Mouse (Mus musculus) 3134 (cell line): ENCODE data around the gene Gm20379.

Experiments used
- DNase-seq: peaks from one replicate; pipeline ENCODE4 v3.0.0-alpha.2; 2011; ENCODE audit warnings: low spot score; ENCODE audit not compliant: insufficient read length; ENCODE audit errors: extremely low read depth

Gene Gm20379

DNA sequence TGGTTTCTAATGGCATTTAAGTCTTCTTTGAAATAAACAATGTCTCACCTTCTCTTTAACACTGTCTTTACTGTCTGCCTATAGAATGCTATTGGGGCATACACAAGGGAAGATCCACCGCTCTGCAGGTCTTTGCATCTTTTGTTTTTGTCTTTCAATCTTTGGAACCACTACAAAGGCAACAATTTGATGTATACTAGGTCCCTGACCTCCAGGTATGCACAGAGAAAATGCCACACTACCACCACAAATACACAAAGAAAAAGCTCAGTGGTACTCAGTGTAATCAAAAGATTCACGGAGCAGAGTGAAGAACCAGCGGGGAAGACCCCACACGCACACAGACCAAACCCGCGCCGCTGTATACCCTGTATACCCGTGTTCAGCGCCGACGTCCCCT is at the start of gene Gm20379:
Gene Gm20379 (plus strand): TSS at position 301 of the 400 bp plus-strand sequence.
- no peak for DNase-seq

- no peak for DNase-seq
These were observed 44.5 kb upstream of the Gm20379 start for GRCm38 (mm10) chr13:92261329-92261728.

GRCm38 (mm10) chr13:92263566-92263965 is 42.2 kb upstream of the Gm20379 start:
- DNase-seq: no peak

GRCm38 (mm10) chr13:92267076-92267475 is 38.7 kb upstream of the Gm20379 start:
- DNase-seq: no peak

DNA sequence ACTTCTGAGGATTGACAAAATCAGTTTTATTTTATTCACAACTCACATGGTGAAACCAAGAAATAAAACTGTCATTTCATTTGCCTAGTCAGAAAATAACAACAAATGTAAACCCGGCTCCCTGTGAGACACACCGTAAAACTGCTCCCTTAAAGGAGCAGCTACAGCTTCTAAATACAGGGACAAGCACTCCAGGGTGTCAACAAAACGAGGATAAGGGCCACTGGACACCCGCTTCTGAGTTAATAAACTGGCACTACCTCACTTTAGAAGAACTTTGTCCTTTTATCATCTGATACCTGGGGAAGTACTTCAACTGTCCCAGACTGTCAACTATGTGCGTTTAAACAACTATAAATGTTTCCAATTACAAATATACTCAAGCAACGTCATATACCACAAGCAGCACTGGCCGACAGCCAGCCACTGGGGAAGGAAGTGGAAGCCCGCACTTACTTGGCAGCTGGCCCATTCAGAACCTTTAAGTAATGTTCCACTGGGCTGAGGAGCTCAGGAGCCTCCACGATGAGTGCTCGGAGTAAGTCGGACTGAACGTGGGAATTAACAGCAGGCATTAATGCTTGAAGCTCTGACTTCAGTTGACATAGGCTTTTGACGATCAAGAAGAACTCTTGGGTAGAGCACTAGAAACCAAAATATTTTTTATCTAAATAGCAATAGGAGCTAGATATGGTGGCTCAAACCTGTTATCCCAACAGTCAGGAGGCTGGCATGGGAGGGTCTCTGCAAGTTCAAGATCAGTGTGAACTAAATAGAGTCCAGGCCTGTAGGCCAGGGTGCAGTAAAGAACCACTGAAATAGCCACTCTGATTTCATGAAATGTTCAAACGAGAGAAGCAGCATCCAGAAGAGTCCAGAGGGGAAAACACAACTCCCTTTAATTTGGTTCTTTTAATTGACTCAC is 31.2 kb upstream of the Gm20379 start:
- peak; percentile 43 for DNase-seq

- no peak for DNase-seq
These were observed 30.5 kb upstream of the Gm20379 start for GRCm38 (mm10) chr13:92275292-92275691.

DNA sequence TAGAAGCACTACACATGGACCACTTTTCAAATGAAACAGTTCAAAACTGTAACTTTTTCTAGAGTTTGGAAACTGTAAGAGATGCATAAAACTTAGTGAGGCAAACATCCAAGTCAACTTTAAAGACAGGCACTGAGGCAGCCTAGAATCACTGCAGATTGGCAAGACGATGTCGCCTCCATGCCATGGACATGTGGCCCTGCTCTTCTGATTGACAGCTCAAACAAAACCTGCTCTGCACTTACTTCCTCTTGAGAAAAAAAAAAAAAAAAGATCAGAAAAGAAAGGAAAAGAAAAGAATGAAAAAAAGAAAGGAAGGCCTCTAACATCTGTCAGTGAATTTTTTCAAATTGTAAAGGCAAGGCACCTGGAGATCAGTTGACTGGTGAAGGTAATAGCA is 28.8 kb upstream of the Gm20379 start:
- DNase-seq: no peak

GRCm38 (mm10) chr13:92291605-92292004 is 14.2 kb upstream of the Gm20379 start:
- no peak for DNase-seq

DNA sequence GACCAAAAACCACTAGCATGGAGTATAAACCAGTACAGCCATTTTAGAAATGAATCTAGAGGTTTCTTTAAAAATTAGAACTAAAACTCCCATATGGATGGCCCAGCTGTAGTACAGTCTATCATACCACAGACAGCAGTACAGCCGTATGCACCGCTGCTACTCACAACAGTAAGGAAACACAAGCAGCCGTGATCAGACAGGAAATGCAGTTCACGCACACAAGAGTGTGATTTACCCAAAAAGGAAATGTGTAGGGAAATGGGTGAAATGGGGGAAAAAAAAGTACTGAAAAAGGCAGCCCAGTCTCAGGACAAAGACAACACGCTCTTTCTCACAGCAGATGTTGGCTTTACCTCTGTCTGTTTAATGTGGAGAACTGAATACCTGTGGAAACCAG is 11.9 kb upstream of the Gm20379 start:
- no peak for DNase-seq

DNA sequence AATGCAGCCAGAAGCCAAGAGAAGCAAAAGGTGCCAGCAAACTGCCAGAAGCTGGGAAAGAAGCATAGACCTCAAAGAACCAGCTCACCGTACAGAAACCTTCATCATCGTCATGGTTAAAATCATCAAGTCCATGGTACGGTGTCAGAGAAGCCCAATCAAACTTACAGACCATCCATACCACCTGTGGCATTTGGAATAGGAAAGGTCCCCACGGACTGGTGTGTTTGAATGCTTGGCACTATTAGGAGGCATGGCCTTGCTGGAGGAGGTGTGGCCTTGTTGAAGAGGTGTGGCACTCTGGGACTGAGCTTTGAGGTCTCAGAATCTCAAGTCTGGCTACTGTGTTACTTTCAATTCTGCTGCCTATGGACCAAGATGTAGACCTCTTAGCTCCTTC is 9.3 kb upstream of the Gm20379 start:
- no peak for DNase-seq

DNA sequence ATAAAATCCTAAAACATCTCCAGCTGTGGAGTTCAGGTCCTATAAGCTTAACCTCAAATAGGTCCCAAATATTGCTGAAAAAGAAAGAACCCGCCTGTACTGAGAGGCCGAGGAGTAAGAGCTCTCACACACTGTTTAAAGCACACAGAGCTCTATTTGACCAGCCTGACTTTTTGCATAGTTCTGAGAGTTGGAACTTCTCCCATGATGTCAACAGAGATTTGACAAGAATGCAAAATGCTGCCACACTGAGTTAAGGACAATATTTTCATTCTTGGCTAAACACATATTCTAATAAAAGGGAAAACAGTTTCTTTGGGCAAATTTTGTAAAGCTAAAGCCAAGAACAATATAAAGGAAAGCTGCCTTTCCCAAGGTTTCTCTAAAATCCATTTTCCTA is 8.8 kb upstream of the Gm20379 start:
- DNase-seq: no peak

GRCm38 (mm10) chr13:92299522-92299921 is 6.3 kb upstream of the Gm20379 start:
- DNase-seq: no peak

DNA sequence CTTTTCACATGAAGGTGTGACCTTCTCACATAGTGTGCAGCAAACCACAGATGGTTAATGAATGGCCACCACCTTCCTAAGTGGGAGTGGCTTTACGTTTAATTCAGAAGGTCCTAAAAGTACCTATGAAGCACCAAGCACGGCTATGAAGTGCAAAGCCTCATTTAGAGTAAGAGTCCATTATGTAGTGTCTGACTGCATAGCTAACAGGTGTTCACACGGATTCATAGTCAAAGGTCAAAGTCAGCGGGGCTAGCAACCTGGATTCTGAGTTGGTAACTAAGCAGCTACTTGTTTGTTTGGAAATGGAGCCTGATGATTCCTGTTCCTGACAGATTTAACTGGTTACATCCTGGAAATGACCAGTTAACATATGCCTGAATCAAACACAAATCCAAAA is 4.0 kb upstream of the Gm20379 start:
- DNase-seq: no peak

- DNase-seq: no peak
These were observed 3.3 kb upstream of the Gm20379 start for GRCm38 (mm10) chr13:92302466-92302865.

- DNase-seq: no peak
These were observed 2.5 kb upstream of the Gm20379 start for GRCm38 (mm10) chr13:92303062-92303948.

DNA sequence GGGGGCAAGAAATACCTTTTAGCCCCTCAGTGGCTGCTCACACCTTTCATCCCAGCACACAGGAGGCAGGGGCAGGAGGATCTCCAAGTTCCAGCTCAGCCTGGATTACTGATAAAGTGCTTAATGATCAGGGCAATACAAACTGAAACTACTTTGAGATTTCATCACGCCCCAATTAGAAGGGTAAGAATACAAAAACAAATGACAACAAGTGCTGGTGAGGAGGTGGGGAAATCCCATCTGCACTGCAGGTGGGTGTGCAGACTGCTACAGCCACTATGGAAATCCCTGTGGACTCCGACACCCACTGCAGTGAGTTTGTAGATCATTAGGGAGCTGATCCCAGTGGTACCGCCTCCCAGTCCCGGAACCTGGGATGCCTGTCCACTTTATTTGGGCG is 1.5 kb upstream of the Gm20379 start:
- DNase-seq: no peak

GRCm38 (mm10) chr13:92314613-92315012 is 8.8 kb downstream of the Gm20379 start:
- DNase-seq: no peak

GRCm38 (mm10) chr13:92320770-92321169 is 15.0 kb downstream of the Gm20379 start:
- no peak for DNase-seq

DNA sequence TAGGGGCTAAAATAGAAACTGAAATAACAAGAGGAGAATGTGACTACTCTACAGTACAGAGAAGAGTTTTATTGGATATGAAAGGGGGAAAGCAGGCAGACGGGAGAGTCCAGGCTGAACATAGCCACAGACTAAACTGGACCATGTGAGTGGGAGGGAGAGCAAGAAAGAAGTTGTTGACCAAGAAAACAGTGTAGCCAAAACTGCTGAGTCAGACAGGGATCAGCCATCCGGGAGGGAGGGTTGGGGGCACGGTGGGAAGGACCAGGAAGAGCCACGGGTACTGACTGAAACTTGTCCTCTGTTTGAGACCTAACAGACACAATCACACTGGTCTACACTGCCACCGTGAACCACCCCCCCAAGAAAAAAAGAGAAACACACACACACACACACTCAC is 20.2 kb downstream of the Gm20379 start:
- no peak for DNase-seq

- no peak for DNase-seq
These were observed 22.2 kb downstream of the Gm20379 start for GRCm38 (mm10) chr13:92328000-92328399.

DNA sequence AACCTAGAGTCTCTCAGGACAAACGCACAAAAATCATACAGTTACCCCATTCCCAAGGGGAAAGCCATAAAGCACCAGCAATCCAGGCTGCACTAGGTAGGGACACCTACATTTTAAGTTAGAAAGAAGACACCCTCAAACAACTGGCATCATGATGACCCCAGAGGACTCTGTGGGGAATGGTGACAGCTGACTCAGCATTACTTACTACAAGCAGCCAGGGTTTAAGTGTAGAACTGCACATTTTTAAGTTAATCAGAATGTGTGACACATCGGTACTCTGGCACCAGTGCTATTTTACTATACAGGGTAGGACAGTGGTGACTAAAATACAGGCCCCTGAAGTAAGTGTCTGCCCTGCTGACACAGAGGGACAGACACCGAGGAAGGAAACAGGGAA is 24.8 kb downstream of the Gm20379 start:
- DNase-seq: no peak
